Mouse (Mus musculus): ENCODE results near the gene Zfp574. TPM values are rescaled to one million over a fixed set of nuclear protein-coding genes. Genes with fewer than 3 reads are reported as not detected.

The Zfp574 gene
- polyA plus RNA-seq, 1 experiment: 16.8 TPM

GRCm38 (mm10) chr7:25067909-25068656, 4.3 kb upstream of the Zfp574 start:
- WGBS: 75% methylated on average over 22 of the region's 22 CpGs
- no peak for DNase-seq (ENCODE audit: low read depth, low spot score)

DNA sequence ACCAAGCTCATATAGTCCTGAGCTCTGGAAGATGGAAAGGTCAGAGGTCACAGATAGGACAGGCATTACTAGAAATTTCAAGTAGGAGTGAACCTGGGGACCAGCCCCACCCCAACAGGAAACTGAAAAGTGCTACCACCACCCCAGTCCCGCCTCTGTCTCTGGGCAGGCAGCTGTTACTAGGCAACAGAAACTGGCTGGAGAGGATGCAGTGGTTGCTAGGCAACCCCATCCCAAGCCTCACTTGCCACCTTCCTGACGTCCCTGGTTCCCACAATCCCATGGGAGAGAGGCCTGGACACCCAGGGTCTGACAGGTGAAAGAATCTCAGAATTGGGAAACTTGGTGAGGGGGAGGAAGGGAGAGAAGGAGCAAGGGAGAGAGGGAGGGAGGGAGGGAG, 3.6 kb upstream of the Zfp574 start:
- DNase-seq (ENCODE audit: low read depth, low spot score): no peak
- 49% methylated on average over 2 of the region's 2 CpGs for WGBS

- WGBS: 3% methylated on average over 31 of the region's 33 CpGs
These were observed 486 bp downstream of the Zfp574 start for GRCm38 (mm10) chr7:25072716-25073390.

GRCm38 (mm10) chr7:25073924-25074323, 1.6 kb downstream of the Zfp574 start:
- WGBS: 87% methylated on average over 8 of the region's 8 CpGs
- DNase-seq (ENCODE audit: low read depth, low spot score): no peak

More at GRCm38 (mm10) chr7:25072716-25073390, 486 bp downstream of the Zfp574 start:
- DNase-seq (ENCODE audit: low read depth, low spot score): no peak

GRCm38 (mm10) chr7:25076296-25076662, 3.9 kb downstream of the Zfp574 start:
- DNase-seq (ENCODE audit: low read depth, low spot score): no peak
- 16% methylated on average over 7 of the region's 7 CpGs for WGBS

- DNase-seq (ENCODE audit: low read depth, low spot score): peak; percentile 93
- WGBS: 1% methylated on average over 56 of the region's 56 CpGs
These were observed 4.5 kb downstream of the Zfp574 start for GRCm38 (mm10) chr7:25076663-25077413.

- 2% methylated on average over 33 of the region's 33 CpGs for WGBS
- DNase-seq (ENCODE audit: low read depth, low spot score): no peak
These were observed 5.0 kb downstream of the Zfp574 start for GRCm38 (mm10) chr7:25077414-25077755.

GRCm38 (mm10) chr7:25079496-25080026, 7.2 kb downstream of the Zfp574 start:
- 77% methylated on average over 12 of the region's 12 CpGs for WGBS
- DNase-seq (ENCODE audit: low read depth, low spot score): no peak

DNA sequence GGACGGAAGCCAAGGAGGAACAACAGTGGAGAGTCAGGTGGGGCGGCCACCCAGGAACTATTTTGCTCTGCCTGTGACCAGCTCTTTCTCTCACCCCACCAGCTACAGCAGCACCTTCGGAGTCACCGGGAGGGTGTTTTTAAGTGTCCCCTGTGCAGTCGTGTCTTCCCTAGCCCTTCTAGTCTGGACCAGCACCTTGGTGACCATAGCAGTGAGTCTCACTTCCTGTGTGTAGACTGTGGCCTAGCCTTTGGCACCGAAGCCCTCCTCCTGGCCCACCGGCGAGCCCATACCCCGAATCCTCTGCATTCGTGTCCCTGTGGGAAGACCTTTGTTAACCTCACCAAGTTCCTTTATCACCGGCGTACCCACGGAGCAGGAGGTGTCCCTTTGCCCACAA, 8.1 kb downstream of the Zfp574 start:
- WGBS: 91% methylated on average over 13 of the region's 13 CpGs
- no peak for DNase-seq (ENCODE audit: low read depth, low spot score)

GRCm38 (mm10) chr7:25082510-25082909, 10.1 kb downstream of the Zfp574 start:
- 68% methylated on average over 4 of the region's 4 CpGs for WGBS

DNA sequence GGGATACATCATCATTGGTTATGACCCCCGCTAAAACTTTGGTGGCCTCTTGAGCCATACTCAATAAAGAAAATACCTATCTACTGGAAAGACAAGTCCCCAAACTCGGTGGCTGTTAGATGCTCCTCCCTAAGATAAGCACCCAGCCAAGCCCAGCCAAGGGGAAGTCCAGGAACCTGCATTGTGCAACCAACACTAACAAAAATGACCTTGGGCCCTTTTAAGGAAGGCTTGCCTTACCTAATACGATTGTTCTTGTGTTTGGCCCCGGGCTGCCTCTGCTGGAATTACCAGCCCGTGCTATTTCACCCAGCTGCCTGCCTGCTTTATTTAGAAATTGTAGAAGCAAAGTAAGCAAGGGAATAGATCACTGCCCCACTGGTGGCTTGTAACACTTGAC, 12.3 kb downstream of the Zfp574 start:
- 20% methylated on average over 5 of the region's 5 CpGs for WGBS
- no peak for DNase-seq (ENCODE audit: low read depth, low spot score)

More at GRCm38 (mm10) chr7:25082510-25082909, 10.1 kb downstream of the Zfp574 start:
- DNase-seq (ENCODE audit: low read depth, low spot score): no peak

GRCm38 (mm10) chr7:25086656-25087055, 14.3 kb downstream of the Zfp574 start:
- 55% methylated on average over 3 of the region's 3 CpGs for WGBS
- DNase-seq (ENCODE audit: low read depth, low spot score): no peak

DNA sequence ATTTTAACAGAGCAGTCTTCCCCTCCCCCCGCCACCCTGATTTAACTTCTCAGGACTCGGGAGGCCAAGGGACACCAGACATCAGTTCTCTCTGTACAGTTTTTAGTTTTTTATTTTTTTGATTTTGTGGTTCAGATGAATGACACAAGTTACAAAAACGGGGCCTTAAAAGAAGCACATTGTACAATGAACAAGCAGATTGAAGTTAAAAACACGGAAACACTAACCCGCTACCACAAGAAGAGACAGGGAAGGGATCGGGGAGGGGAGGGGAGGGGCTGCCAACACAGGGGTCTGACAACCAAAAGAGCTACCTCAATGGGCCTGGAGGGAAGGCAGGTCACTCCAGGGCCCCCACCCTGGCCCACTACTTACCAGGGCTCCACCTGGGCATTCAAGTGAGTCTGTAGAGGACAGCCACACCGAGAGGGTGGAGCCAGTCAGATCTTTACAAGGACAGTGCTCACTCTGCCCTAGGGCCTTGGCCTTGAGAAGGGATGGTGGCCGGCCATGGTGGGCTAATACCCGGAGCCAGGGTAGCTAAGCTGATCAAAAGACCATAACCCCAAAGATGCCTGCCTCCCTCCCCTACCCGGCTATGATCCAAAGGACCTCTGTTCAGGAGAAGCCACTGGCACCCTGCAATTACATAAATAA, 15.0 kb downstream of the Zfp574 start:
- no peak for DNase-seq (ENCODE audit: low read depth, low spot score)
- 69% methylated on average over 10 of the region's 10 CpGs for WGBS

DNA sequence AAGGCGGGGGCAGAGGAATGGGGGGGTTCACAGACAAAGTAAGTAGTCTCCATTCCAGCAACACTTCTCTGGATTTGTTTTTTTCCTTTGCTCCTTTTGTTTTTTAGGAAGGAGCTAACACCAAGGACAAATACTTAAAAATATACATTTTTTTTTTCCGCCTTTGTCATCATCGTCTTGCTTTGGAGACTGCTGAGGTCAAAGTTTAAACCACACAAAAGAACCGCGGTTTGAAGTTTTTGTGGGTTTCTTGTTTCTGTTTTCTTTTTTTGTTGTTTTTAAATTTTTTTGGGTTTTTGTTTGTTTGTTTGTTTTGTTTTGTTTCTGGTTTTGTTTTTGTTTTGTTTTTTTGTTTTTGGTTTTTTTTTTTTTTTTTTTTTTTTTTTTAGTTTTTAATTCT, 15.6 kb downstream of the Zfp574 start:
- WGBS: 66% methylated on average over 5 of the region's 5 CpGs
- no peak for DNase-seq (ENCODE audit: low read depth, low spot score)

GRCm38 (mm10) chr7:25088531-25088930, 16.2 kb downstream of the Zfp574 start:
- WGBS: 37% methylated on average over 10 of the region's 10 CpGs
- DNase-seq (ENCODE audit: low read depth, low spot score): no peak

- no peak for DNase-seq (ENCODE audit: low read depth, low spot score)
- WGBS: 24% methylated on average over 11 of the region's 11 CpGs
These were observed 16.6 kb downstream of the Zfp574 start for GRCm38 (mm10) chr7:25088968-25089367.

GRCm38 (mm10) chr7:25089875-25090274, 17.5 kb downstream of the Zfp574 start:
- WGBS: 36% methylated on average over 10 of the region's 10 CpGs
- DNase-seq (ENCODE audit: low read depth, low spot score): no peak

GRCm38 (mm10) chr7:25098169-25098568, 25.8 kb downstream of the Zfp574 start:
- 76% methylated on average over 3 of the region's 3 CpGs for WGBS
- DNase-seq (ENCODE audit: low read depth, low spot score): no peak

DNA sequence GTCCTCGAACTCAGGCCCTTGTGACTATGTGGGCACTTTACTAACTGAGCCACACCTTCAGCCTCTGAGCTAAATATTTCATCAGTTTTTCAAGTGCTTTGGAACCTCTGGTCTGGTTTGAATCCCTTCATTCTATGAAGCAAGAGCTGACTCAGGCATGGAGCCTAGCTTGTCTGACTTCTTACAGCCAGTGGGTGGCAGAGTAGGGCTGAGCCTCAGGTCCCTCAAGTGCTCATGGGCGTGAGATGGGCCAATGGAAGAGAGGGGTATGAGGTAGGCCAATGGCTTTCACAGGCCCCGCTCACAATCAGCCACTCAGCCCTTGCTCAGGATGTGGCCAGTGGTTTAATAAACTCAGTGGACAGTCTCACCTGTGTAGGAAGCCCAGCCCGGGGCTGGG, 27.2 kb downstream of the Zfp574 start:
- DNase-seq (ENCODE audit: low read depth, low spot score): no peak
- WGBS: 42% methylated on average over 4 of the region's 4 CpGs
